Mouse (Mus musculus) layer of hippocampus, postnatal 25 days (tissue): ENCODE measurements around the gene Fam184b. TPM values are rescaled to one million over a fixed set of nuclear protein-coding genes. Genes with fewer than 3 reads are reported as not detected.

Source experiments
- DNase-seq, 2 experiments: peaks; one replicate each; pipeline ENCODE4 v3.0.0; 2022; ENCODE audit warnings: mixed read lengths in 2 of 2, low spot score in 1 of 2; ENCODE audit errors: extremely low spot score in 1 of 2
- total RNA-seq, 2 experiments: library from RNA; stranded (reverse); gene quantifications; 2 replicates each; pipeline ENCODE4 v1.2.3; 2021

Gene Fam184b
- total RNA-seq, 2 experiments from 2014 or later, result 6.1 to 9.2 TPM

DNA sequence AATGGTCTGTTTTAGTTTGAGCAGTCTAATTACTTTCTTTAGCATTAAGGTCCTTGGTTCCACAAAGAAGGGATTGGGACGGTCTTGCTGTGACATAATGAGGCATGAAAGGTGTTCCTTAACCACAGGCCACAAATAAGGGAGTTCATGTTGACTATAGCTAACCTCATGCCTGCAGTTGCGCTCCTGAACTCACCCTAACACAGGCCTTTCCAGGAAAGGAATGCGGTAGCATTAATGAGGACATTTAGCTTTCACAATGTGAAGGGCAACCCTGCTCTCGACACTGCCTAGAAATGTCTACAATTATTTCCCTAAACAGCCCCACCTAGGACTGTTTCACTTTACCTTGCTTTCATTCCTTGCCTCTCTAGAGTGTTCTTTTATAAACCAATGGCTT is 40.4 kb downstream of the Fam184b start:
- no peak for DNase-seq

DNA sequence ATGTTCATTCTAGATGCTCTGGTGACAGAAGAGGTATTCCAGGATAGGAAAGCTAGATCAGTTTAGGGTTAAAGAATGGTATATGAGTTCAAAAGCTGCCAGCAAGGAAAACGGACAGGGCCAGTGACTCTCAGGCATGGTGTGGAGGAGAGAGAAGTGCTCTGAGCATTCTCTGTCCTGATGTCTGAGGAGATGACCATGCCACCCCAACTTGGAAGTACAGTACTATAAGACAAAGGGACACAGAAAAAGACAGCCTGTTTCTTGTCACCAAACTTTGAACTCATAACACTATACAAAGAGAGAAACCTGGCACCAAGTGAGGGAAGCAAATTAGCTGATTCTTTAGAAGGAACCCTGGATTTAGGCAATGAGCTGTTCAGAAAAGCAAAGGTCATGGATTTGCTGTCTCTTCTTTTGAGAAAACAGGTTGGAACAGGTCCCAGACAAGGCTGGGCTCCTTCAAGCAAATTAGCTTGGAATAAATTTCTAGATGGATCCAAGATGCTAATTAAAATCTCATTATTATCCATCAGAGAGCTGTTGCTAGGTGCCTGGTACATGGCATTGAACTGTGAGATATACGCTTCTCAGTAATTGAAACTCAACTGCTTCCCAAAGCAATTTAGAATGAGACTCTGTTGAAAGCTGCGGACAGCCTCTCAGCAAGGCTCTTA is 43.9 kb downstream of the Fam184b start:
- DNase-seq, result no peak

DNA sequence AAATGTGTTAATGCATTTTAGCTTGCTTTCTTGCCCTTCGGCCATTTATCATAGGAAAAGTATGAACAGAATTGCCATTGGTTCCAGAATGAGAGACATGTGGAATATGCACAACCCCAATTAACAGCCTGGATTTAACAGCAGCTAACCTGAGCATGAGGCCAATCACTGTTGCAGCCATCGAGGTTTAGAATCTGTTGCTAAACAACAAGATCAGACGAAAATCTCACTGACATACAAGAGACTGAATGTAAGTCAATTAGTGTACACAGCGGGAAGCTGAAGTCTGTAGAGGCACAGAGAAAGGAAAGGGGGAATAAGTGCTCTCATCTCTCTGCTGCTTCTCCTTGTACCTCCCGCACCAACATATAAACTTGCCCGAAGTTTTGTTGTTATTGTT is 46.1 kb downstream of the Fam184b start:
- no peak for DNase-seq

DNA sequence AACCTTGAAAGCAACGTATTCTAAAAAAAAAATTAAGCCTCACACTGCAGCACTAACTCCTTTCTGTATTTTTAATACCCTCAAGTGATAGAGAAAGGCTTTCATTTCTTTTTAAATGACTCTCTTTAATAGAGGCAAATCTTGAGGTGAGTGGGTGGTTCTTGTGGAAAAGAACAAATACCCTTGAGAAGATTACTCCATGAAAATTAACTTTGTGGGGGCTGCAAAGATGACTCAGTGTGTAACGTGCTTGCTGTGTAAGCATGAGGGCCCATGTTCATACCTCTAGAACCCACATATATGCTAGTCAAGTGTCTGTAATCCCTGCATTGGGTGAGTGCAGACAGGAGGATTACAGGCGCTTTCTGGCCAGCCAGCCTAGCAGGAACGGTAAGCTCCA is 49.3 kb downstream of the Fam184b start:
- no peak for DNase-seq

DNA sequence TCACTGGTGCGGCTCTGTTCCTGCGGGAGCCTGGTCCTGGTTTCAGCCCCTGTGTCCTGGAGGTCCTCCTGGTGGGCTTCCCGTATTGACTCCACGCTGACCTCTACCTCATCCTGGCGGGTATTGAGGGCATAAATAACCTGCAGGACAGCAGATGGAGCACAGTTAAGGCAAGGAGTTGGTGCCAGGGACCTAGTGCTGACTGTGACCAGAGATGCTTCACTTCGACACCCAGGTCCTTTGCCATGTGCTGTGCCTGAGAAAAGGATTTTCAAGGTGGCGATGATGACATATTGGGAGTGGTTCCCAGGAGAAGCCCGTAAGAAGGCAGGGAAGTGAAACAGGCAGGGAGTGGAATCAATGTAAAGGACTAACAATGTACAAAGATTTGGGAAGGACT is 54.8 kb downstream of the Fam184b start:
- DNase-seq, result no peak

DNA sequence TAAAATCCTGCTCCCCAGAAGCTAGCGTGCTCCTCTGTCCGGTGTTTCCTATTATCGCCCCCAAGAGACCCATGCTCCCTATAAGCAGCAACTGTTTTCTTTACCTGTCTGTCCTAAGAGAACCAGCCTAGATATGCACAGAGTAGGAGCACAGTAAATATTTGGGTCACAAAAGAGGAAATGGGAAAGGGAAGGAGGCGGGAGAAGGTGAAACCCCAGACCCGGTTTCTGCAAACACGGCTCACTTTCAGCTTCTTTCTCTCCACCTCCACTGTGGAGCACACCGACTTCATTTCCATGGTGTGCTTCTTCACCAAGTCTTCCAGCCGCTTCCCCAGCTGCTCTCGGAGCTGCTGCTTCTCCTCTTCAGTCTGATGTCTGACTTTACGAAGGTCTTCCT is 59.1 kb downstream of the Fam184b start:
- no peak for DNase-seq

DNA sequence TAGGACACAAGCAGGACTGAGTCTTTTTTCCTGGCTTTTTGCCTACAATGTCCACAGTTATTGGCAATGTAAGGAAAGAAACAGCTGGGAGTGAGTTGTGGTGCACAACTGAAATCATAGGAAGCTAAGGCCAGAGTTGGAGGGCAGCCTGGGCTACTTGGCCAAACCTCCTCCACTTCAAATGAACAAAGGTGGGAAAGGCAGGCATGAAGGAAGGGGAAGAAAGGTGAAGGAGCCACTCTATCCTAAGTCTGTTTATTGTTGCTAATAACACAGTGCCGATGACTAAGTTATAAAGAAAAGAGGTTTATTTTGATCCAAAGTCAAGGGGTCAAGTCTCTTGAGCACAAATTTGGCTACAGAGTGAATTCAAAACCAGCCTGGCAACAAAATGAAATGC is 62.0 kb downstream of the Fam184b start:
- DNase-seq, result no peak

DNA sequence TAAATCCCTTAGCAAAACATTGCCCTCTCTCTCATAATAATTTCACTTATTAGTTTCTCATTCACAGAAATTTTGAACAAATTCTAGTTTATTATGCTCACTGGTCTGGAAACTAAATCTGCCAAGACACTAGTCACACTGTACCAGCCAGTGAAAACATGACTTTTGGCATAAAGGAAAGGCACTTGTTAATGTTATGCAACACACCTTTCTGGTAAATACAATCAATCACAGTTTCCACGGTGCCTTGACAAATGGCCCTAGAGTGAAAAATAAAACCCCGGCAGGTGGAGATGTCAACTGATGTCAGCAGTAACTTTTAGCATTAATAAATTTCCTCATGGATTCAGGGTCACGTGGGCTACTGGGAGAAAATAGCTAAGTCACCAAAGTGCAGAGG is 62.7 kb downstream of the Fam184b start:
- no peak for DNase-seq

DNA sequence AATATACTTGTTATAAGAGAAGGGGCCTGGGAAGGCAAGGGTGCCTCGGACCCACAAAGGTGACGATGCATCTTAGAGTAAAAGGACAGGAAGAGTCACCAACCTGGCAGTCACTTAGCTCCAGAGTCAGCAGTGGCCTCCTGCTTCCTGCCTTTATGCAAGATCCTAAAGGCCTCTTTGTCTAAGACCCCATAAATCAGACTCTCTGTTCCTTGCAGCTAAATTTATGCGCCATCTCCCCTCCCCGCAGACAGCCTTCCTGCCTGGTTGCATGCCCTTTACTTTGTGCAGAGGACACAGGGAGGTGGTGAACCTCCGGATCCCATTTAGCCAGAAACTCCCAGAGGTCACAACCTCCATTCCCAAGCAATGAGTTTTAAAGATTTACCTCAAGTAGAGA is 66.6 kb downstream of the Fam184b start:
- no peak for DNase-seq

DNA sequence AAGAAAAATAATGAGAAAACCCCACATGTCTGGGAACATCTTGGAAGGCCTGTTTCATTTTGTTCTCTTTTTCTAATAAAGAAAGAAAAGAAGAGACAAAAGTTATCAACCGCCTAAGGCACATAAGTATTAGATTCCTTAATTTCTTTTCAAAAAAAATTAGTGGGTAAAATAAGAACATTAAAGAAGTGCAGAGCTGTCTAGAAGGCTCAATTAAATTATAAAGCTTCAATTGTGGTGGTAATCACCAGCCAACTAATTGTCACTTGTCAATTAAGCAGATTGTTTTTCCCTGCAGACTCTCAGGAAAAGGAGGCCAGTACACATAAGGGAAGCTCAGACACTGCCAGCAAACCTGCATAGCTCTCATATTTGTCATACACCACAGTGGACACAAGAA is 73.6 kb downstream of the Fam184b start:
- DNase-seq, result no peak

DNA sequence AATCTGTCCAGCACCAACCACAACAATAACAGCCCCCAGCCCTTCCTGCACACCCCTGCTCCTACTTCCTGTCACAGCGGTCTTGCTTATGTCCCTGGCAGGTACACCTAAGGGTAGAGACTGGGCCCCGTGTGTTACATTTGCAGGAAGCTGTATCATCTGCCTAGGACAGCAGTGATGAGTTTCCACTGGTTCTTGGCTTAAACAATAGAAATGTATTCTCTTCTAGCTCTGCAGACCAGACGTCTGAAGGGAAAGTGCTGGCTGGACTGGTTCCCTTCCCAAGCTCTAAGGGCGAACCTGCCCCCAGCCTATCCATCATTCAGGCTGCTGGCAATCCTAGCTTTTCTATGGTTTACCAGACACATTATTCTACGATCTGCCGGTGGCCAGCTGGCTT is 75.4 kb downstream of the Fam184b start:
- peak in 1 of 2 experiments; percentile 9 for DNase-seq

DNA sequence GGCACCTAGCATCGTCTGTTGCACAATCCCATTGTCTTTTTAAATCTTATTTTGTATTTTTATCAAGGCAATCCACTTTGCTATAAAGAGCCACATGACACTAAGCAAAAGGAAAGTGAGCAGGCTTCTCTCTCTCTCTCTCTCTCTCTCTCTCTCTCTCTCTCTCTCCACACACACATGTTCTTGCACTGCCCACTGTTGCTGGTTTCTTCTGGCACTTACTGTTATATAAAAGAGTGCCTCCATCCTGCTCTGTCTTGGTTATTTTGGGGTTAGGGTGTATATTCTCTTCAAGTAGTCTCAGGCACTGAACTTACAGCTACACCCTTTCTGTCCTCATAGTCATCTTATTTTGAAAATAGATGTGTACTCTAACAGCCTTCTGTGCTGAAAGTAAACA is 89.8 kb downstream of the Fam184b start:
- DNase-seq, result no peak

DNA sequence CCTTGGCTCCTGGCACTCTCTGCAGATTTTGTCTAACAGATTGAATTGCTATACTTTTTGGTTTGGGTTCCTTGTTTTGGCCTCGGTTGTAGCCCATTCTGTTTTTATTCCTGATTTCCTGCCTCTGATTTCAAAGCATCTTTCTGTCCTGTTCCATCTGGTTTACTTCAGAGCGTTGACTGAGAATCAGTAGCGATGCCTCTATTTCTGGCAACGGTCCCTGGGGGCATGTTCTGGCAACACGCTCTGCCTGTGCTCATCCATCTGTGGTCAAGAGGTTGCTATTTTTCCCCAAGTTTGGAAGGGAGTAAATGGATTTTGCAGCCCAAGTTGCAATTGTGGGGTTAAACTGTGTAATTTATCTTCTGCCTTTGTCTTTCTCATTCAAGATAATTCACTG is 96.0 kb downstream of the Fam184b start:
- no peak for DNase-seq

DNA sequence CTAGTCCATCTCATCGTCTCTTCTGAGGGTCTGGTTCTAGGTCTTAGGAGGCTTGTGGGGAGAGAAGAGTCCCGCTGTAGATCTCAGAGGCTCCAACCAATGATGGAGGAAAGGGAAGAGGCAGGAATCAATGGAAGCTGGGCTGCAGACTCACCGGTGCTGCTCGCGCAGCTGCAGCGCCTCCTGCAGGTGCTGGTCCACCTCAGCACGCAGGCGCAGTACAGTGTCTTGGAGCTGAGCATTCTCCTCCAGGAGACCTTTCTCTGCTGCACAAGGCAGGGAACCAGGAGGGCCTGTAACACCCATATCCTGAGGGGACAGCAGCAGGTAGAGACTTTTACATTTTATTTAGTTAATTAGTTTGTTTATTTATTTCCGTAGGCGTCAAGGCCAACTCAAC is 99.9 kb downstream of the Fam184b start:
- DNase-seq, result no peak

DNA sequence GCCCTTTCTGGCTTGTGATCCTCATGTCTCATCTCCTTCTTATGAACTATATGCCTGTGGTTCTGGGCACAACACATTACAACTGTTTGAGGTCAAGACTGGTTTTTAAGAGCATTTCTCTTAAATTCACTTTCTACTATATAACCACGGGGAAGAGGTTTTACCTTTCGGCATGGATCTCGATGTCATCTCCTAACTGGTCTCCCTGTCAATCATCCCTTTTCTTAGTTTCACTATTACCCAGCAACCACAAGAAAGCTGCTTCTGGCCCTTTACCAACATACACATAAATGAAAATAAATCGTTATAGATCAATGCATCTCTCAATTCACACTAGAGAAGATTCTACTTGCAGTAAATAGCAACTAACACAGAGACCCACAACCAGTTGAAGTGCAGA is 104.2 kb downstream of the Fam184b start:
- DNase-seq, result no peak

DNA sequence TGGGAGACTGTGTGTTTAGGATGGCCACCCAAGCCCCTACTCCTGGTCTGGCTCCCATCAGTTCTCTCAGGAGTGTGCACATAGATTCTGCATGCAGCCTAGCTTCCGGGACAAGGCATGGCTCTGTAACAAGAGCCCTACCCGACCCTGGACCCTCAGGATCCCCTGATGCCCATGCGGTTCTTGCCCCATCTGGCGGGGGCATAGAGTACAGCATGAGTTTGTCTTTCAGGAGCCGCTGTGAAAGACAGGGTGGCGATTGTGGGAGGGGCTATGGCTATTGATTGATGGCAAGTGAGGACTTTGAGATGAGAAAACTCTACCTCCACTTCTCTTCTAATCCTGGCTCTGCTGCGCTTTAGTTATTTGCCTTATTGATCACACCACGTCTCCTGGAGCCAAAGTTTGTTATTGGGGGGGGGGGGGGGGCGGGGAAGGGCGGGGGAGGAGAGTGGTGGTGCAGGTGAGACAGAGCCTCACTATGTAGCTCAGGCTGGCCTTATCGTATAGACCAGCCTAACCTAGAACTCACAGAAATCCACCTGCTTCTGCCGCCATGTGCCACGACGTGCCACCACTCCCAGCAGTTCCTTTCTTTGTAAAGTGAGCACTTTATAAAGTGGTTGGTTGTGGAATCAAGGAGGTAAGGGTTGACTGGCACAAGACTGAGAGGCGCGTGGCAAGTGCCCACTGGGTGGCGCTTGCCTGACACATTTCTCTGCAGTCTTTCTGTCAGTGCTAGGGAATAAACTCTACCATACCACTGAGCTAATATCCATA is 104.9 kb downstream of the Fam184b start:
- DNase-seq, result peak; percentile 27 to 68

DNA sequence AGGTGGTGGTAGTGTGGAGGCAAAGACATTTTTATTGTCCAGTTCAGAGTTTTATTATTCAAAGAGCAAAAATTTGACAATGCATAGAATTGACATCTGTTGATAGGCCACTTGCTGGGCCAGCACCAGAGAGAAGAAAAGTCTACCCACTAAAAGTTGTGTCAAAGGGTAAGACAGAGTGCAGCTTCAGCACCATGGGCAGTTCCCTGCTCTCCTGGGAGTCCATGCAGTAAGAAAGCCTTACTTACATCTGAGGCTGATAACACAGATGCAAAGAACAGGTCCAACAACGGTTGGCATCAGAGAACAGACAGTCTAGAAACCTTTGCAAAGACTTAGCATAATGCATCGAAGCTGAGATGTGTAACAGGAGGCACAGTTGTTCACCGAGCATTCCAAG is 109.7 kb downstream of the Fam184b start:
- no peak for DNase-seq

DNA sequence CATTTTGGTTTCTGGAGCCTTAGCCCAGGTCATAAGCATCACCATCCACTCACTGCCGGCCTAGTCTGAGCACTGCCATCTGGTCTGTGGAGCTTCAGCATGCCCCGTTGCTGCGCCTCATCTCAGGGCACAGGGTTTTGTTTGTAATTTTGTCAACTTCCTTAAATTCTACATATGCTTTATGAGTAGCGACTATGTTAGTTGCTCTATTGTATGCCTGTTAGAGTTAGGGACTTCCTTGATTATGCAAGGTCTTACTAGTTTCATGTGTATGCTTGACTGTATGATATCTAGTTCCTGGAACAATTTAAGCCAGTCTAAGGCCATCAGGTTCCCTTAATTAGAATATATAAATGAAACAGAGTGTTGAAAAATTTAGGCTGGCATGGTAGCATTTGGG is 113.1 kb downstream of the Fam184b start:
- no peak for DNase-seq

DNA sequence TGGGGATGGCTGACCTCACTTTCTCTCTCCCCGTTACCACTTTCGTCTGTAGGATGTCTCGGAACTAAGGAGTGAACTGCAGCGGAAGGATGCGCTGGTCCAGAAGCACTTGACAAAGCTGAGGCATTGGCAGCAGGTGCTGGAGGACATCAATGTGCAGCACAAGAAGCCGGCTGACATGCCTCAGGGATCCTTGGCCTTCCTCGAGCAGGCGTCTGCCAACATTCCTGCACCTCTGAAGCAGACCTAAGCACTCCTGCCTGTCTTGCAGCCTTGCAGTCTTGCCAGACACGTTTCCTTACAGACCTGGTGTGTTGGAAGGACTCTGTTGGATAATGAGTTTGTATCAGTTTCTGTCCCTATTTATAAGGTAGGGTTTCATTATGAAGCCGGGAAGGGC is 114.3 kb downstream of the Fam184b start:
- no peak for DNase-seq

DNA sequence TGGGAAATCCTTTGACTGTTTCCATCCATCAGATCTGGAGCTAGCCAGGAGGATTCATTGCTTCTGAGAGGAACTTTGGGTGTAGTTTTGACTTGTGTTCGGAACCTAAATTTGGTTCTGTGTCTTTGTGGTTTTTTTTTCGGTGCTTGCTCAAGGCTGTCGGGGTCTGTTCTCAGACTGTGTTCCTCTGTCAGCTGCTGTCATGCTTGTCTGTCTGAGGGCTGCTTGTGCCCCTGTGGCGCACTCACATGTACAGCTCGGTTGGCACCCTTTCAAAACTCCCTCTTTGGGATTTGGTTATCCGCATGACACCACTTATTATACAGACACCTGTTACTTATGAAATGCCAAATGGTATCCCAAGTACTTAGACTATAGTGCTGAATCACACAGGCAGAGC is 117.8 kb downstream of the Fam184b start:
- DNase-seq, result no peak

DNA sequence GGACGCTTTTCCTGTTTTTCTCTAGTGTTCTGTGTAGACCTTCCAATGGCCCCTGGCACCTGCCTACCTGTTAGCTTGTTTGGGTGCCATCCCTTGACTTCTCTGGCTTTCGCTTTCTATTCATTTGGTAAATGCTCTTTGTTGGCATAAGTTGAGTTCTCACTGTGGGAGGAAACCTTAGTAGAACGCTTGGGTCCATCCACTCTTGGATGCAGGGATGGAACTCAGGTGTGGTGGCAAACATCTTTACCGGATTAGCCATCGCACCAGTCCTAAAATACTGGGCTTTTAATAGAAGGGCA is 118.7 kb downstream of the Fam184b start:
- DNase-seq, result no peak
